Mouse (Mus musculus): Measurements from ENCODE around the gene Ntrk2.
A peak's percentile ranks its signal among the peaks of the same experiment; 100 is the strongest.
"Not testable (repeated sequence)": the region's sequence is repeated elsewhere in the genome, so short reads cannot be mapped to it uniquely, and the experiment has no call there.

The Ntrk2 gene

DNA sequence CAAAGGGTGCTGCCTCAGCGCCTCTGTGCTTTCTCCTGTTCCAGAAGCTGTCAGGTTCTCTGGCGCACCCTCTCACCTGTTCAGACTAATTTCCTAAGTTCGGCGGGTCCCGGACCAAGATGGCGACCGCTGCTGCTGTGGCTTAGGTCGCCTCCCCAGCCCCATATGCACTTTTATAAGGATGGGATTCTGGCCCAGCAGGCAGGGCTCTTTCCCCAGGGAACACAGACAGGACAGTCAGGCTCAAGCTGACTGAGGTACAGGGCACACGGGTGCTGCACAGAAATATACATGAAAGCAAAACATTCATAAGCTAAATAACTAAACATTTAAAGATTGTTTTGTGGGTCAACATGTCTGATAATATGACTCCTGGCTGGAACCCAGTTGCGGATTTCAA, 301.4 kb downstream of the Ntrk2 start:
- not testable (repeated sequence) for DNase-seq (ENCODE audit: low read depth, low spot score)

GRCm38 (mm10) chr13:59110107-59110506, 303.7 kb downstream of the Ntrk2 start:
- no peak for DNase-seq (ENCODE audit: low read depth, low spot score)

DNA sequence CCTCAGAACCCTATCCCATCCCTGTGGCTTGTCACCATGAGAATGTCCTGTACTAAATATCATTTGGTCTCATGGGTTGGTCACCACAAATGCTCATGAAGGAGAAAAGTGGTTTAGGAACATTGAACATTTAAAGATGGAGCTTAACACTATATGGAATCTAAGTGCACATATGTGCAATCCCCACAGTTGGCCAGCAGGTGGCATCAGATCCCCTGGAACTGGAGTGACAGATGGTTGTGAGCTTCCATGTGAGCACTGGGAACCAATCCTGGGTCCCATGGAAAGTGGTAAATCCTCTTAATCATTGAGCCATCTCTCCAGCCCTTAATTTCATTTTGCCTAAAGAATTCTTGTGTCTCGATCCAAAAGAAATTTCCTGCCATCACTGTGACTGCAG, 308.3 kb downstream of the Ntrk2 start:
- no peak for DNase-seq (ENCODE audit: low read depth, low spot score)

GRCm38 (mm10) chr13:59115551-59115950, 309.2 kb downstream of the Ntrk2 start:
- DNase-seq (ENCODE audit: low read depth, low spot score), result no peak

GRCm38 (mm10) chr13:59117233-59117632, 310.9 kb downstream of the Ntrk2 start:
- no peak for DNase-seq (ENCODE audit: low read depth, low spot score)

DNA sequence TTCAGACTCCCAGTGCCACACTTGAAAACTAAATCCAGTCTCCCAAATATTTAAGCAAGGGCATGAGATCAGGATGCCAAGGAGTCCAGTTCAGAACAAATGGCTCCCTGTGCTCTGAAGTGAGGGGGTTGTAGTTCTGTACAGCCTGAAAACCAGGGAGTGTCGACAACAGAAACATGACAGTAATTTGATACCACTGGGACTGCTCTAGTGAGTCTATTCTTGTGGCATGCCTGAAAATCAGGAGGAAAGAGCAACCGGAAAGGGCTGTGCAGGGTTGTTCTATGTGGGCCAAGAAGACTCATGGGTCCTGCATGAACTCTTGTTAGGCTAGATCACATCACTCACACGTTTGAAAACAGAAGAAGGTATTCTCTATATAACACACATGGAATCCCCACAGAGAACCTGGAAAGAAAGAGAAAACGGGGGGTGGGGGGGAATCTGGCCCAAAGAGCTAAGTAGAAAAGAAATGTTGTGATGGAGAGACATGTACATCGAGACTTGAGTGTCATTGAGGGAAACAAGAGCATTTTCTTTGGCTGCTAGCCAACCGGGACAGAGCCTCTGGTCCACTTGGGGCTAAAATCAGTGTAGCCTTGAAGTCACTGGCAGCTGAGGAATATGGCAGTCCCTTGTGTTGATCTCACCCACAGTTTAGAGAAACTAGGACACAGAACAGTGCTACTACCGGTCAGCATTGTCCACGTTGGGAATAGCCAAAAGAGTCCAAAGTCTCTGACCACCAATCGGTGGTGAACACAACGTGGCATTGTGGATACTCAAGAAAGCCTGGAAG, 313.4 kb downstream of the Ntrk2 start:
- DNase-seq (ENCODE audit: low read depth, low spot score), result no peak

GRCm38 (mm10) chr13:59143141-59143744, 336.9 kb downstream of the Ntrk2 start:
- DNase-seq (ENCODE audit: low read depth, low spot score), result peak; percentile 4

DNA sequence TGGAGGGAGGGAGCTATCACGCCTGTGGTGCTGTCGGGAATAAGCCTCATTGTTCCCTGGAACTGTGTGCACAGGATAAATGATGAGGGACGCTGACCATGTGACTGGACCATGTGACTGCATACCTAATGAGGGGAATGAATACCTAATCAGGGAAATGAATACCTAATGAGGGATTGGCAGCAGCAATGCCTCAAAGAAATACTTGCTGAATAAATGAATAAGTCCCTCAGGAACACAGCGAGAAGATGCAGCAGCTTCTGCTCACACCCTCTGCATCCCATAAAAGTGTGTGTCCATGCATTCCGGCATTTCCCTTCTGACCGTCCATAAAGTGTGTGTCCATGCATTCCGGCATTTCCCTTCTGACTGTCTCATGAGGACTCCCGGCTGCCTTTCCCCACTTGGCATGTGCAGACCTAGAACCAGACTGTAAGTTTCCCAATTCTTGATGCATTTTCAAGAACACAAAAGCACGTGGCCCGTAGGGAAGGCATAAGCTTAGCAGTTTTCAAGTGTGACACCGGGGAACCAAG, 338.0 kb downstream of the Ntrk2 start:
- peak; percentile 4 for DNase-seq (ENCODE audit: low read depth, low spot score)

- peak; percentile 8 for DNase-seq (ENCODE audit: low read depth, low spot score)
These were observed 339.5 kb downstream of the Ntrk2 start for GRCm38 (mm10) chr13:59145677-59146555.

GRCm38 (mm10) chr13:59146616-59147015, 340.2 kb downstream of the Ntrk2 start:
- no peak for DNase-seq (ENCODE audit: low read depth, low spot score)

- DNase-seq (ENCODE audit: low read depth, low spot score), result no peak
These were observed 341.6 kb downstream of the Ntrk2 start for GRCm38 (mm10) chr13:59147976-59148375.

DNA sequence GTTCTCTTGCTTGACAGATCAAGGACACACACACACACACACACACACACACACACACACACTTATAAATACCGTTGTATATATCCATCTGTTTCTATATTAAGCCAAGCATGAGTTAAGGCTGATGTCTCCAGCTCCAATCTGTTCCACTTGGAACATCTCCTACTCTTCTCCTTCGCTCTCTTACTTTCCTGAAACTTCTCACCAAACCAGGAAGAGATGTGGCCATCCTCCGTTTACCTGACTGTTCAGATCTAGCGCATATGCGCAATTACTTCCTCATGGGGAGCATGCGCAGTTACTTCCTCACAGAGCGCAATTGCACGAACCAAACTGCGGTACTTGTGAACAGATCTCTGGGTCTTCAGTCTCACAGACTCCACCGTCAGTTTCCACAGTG, 342.4 kb downstream of the Ntrk2 start:
- DNase-seq (ENCODE audit: low read depth, low spot score), result no peak

- DNase-seq (ENCODE audit: low read depth, low spot score), result no peak
These were observed 357.6 kb downstream of the Ntrk2 start for GRCm38 (mm10) chr13:59164015-59164414.

DNA sequence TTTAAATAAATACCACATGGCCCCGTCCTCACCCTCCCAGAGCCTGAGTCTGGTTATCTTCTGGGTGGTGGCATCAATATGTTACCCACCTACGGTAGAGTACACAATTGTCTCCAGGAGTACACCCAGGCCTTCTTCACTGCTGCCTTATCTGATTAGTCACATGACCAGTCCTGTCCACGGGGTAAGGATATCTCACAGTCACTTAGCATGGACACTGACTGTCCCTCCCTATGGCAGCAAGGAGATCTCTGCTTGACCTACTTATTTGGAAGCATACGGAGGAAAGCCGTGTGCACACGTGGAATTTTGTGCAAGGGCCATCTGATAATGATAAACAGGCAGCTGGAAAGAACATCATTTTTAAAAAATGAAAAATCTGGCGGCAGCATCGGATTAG, 367.5 kb downstream of the Ntrk2 start:
- DNase-seq (ENCODE audit: low read depth, low spot score), result no peak

DNA sequence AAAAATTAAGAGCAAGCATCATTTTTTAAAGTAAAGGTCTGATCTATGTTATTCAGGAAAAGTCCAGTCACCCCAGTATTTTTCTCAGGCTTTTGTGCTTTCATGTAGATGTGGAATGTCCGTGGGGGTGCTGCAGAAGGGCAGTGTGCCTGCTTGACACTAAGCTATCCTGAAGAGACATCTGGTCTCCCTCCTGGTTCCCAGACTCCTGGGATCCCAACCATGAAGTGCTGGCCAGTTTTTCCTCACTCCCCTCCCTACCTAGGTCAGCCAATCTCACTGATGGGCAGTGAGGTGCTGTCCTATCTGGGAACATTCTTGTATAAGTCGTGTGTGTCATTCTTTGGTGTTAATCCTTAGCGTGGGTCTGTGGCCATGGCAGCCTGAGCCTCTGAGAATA, 369.7 kb downstream of the Ntrk2 start:
- DNase-seq (ENCODE audit: low read depth, low spot score), result no peak

- no peak for DNase-seq (ENCODE audit: low read depth, low spot score)
These were observed 370.1 kb downstream of the Ntrk2 start for GRCm38 (mm10) chr13:59176485-59176884.

DNA sequence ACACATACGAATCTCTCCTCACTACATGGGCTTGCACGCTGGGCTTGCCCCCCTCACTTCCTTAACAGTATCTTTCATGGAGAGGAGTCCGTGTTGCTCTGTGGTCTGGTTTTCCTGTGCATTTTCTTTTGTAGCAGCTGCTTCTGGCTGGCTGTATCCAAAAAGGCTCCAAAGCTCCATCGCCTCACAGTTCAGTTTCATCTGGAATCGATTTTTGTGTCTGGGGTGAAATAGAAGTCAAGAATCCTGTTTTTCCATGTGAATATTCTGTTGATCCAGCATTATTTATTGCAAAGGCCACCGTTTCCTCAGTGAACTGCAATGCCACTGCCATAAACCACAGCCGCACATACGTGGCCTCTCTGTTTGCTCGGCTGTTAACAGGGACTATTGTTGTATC, 370.6 kb downstream of the Ntrk2 start:
- DNase-seq (ENCODE audit: low read depth, low spot score), result peak; percentile 14

DNA sequence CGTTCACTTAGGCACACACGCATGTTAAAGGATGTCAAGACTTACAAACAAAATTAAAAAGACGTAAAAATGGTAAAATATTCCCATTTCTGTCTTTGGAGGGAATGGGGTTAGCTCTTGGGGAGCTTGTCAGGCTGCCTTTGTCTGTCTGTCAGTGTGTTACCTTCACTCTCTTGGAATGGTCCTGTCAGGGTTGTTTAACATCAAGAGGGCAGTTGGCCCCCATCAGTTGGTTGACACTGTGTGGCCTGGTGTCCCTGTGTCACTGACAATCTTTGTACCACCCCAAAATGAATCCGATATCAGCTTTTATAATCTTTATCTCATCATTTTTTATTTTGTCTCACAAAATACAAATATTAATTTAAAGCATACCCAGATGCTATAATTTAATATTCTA, 373.6 kb downstream of the Ntrk2 start:
- no peak for DNase-seq (ENCODE audit: low read depth, low spot score)

- no peak for DNase-seq (ENCODE audit: low read depth, low spot score)
These were observed 374.4 kb downstream of the Ntrk2 start for GRCm38 (mm10) chr13:59180781-59181180.

- DNase-seq (ENCODE audit: low read depth, low spot score), result no peak
These were observed 375.0 kb downstream of the Ntrk2 start for GRCm38 (mm10) chr13:59181188-59181947.

- DNase-seq (ENCODE audit: low read depth, low spot score), result no peak
These were observed 376.3 kb downstream of the Ntrk2 start for GRCm38 (mm10) chr13:59182630-59183029.

Measured in skeletal muscle tissue, adult 2 months (tissue).